Mouse (Mus musculus): ENCODE measurements around the gene Hsd17b6.

GRCm38 (mm10) chr10:127971135-127971534 is 36.3 kb downstream of the Hsd17b6 start:
- TF ChIP-seq CTCF (IDR thresholded peaks at IDR 0.05; ENCODE audit: control insufficient read depth, insufficient read depth, low read length) (no peak), POLR2A (IDR thresholded peaks at IDR 0.05; ENCODE audit: borderline replicate concordance, control insufficient read depth, low read depth, low read length) (no peak)

All from bone marrow, adult 2 months (tissue).